Mouse (Mus musculus) midbrain, postnatal 0 days (tissue): ENCODE data around the gene Chst15. TPM values are rescaled to one million over a fixed set of nuclear protein-coding genes. Genes with fewer than 3 reads are reported as not detected.

Experiments used
- ATAC-seq: fragments of 200-750 bp; cut with Nextera tagmentation; 2 replicates; pipeline ENCODE4 v1.8.0; 2017; ENCODE audit warnings: moderate number of reproducible peaks, mild to moderate bottlenecking, moderate TSS enrichment, moderate library complexity; ENCODE audit not compliant: low FRiP score
- DNase-seq: peaks from one replicate; pipeline ENCODE4 v3.0.0-alpha.2; 2015; ENCODE audit warnings: low spot score
- H3K27ac ChIP-seq: fragments of 300-500 bp; sonication (generic); 2 replicates; pipeline ENCODE4 v1.5.1; 2014; ENCODE audit warnings: low read depth, mild to moderate bottlenecking, low read length, mixed read lengths
- H3K27me3 ChIP-seq: fragments of 300-500 bp; sonication (generic); 2 replicates; pipeline ENCODE4 v1.6.1; 2014; ENCODE audit warnings: low read length, control low read depth, mixed read lengths; ENCODE audit not compliant: insufficient read depth
- H3K36me3 ChIP-seq: fragments of 300-500 bp; sonication (generic); 2 replicates; pipeline ENCODE4 v1.6.1; 2014; ENCODE audit warnings: low read length, control low read depth, mixed read lengths; ENCODE audit not compliant: insufficient read depth
- H3K4me1 ChIP-seq: fragments of 300-500 bp; sonication (generic); 2 replicates; pipeline ENCODE4 v1.6.1; 2014; ENCODE audit warnings: mild to moderate bottlenecking, control low read depth, antibody characterized with exemption, low read length, mixed read lengths; ENCODE audit not compliant: insufficient read depth
- H3K4me2 ChIP-seq: fragments of 300-500 bp; sonication (generic); 2 replicates; pipeline ENCODE4 v1.6.1; 2014; ENCODE audit warnings: low read depth, mild to moderate bottlenecking, low read length, mixed read lengths; ENCODE audit not compliant: poor library complexity, severe bottlenecking
- H3K4me3 ChIP-seq: fragments of 300-500 bp; sonication (generic); 2 replicates; pipeline ENCODE4 v1.5.1; 2014; ENCODE audit warnings: low read depth, mild to moderate bottlenecking, low read length, moderate library complexity
- H3K9ac ChIP-seq: fragments of 300-500 bp; sonication (generic); replicated peaks from 2 replicates; pipeline ENCODE4 v1.6.1; 2014; ENCODE audit warnings: mild to moderate bottlenecking, low read length, moderate library complexity, mixed read lengths; ENCODE audit not compliant: poor library complexity, severe bottlenecking
- H3K9me3 ChIP-seq: fragments of 300-500 bp; sonication (generic); 2 replicates; pipeline ENCODE4 v1.6.1; 2016; ENCODE audit warnings: low read length, control low read depth
- CTCF ChIP-seq: IDR thresholded peaks from 2 replicates; pipeline ENCODE4 v1.5.1; 2016; ENCODE audit warnings: antibody characterized with exemption, mild to moderate bottlenecking
- WGBS: fragments of 180-500 bp; shearing (Covaris S2); extraction: QIAGEN DNeasy Blood & Tissue Kit; methylation state at CpG from one replicate; pipeline ENCODE4 v1.1.7; 2014; 5-methylcytosine and 5-hydroxymethylcytosine counted together
- polyA plus RNA-seq: library from polyadenylated mRNA; unstranded; fragments of >200 nt; fragmentation: Nextera tagmentation; extraction: Ambion mirVana; gene quantifications from 2 replicates; pipeline ENCODE4 v1.2.1, GENCODE M21; 2015
- total RNA-seq: library from RNA; depleted of rRNA; stranded (reverse); fragments of >200 nt; gene quantifications from 2 replicates; pipeline ENCODE4 v1.2.3, GENCODE M21; 2014

Gene Chst15
- total and polyA plus RNA-seq, 2 experiments from 2014 or later = 8.4 to 21.9 TPM

DNA sequence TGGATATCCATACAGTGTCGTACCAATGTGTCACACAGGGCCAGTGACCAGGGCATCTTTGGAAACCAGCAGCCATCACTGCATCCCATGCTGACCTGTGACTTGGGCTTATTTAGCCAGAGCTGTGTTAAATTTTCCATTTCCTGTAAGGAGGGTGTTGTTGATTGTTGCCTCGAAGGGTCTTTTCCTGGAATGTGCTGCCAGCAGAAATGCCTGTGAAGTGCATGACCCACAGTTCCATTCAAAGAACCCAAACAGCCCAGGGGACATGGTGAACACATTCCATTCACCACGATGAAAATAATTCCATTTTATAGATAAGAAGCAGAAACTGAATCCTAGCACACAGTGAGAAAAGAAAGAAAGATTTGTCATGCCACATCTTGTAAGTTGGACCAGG is 41.2 kb upstream of the Chst15 start:
- no peak for TF ChIP-seq CTCF
- 65% methylated on average over 3 of the region's 3 CpGs for WGBS
- H3K9me3 ChIP-seq = no peaks in the 10 kb centered on the region

DNA sequence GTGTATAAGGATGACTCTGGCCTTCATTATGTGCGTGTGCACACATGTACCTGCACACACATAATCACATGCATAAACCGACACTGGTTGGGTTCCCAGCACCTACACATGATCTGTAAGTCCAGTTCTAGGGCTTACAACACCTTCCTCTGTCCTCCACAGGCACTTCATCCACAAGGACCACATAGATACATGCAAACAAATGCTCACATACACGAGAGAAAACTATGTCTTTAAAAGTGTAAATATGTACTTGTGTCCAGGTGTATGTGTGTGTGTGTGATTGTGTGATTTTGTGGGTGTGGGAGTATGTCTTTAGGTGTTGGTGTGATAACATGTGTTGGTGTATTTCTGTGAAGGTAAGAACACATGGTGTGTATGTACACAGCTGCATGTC is 40.8 kb upstream of the Chst15 start:
- Histone ChIP-seq H3K4me3 (no peak overlapping the region), H3K27ac (no peak overlapping the region), H3K9me3 (no peaks in the 10 kb centered on the region), H3K4me1 (no peaks in the 10 kb centered on the region), H3K27me3 (no peaks in the 10 kb centered on the region), H3K36me3 (no peaks in the 10 kb centered on the region), H3K9ac (no peak overlapping the region), H3K4me2 (no peak overlapping the region)
- WGBS = 92% methylated on average over 3 of the region's 3 CpGs
- TF ChIP-seq CTCF = no peak
- ATAC-seq (no peak), DNase-seq (no peak)

More for the DNA sequence above, 41.2 kb upstream of the Chst15 start:
- no peak overlapping the region for H3K4me3 ChIP-seq
- no peak overlapping the region for H3K9ac ChIP-seq
- no peaks in the 10 kb centered on the region for H3K36me3 ChIP-seq
- H3K27ac ChIP-seq = no peak overlapping the region
- DNase-seq (no peak), ATAC-seq (no peak)
- H3K27me3 ChIP-seq = no peaks in the 10 kb centered on the region
- no peak overlapping the region for H3K4me2 ChIP-seq
- H3K4me1 ChIP-seq = no peaks in the 10 kb centered on the region

DNA sequence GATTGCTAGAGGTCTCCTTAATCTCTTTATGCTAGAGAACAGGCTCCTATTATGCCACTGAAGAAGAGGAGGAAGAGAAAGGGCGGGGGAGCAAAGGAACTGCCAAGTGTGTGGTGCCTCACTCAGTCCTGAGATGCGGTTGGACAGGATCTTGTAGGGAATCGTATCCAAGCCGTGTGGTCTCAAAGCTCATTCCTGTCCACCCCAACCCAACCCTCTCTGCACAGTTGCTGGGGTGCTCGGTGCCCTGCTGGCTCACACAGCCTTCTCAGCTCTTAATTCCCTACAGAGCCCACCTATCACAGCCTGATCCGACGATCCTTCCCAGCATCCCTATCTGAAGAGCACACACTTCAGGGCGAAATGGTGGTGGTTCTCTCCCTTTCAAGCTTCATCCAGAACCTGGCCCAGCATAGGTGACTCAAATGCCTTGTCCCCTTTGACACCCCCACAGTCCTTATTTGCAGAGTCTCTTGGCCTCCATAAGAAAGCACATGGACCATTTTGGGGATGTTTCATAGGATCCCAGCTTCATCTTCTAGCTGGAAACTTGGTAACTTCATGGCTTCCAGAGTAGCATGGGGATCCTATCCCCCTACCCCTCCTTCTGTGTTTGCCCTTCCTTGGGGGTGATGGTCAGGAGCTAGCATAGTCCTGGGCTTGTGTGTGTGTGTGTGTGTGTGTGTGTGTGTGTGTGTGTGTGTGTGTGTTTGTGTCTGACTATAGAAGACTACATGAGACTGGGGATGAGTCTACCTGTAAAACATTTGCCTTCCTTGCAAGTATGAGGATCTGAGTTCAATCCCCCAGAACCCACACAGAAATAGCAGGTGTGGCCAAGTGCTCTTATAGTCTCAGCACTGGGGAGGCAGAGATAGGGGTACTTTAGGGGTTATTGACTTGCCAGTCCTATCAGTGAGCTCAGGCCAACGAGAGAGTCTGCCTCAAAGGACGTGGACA is 40.1 kb upstream of the Chst15 start:
- Histone ChIP-seq H3K4me3 (no peak overlapping the region), H3K36me3 (no peaks in the 10 kb centered on the region), H3K27ac (no peak overlapping the region), H3K9me3 (no peaks in the 10 kb centered on the region), H3K27me3 (no peaks in the 10 kb centered on the region), H3K9ac (no peak overlapping the region), H3K4me2 (no peak overlapping the region), H3K4me1 (no peaks in the 10 kb centered on the region)
- WGBS = 36% methylated on average over 10 of the region's 10 CpGs
- DNase-seq (no peak), ATAC-seq (no peak)
- no peak for TF ChIP-seq CTCF

DNA sequence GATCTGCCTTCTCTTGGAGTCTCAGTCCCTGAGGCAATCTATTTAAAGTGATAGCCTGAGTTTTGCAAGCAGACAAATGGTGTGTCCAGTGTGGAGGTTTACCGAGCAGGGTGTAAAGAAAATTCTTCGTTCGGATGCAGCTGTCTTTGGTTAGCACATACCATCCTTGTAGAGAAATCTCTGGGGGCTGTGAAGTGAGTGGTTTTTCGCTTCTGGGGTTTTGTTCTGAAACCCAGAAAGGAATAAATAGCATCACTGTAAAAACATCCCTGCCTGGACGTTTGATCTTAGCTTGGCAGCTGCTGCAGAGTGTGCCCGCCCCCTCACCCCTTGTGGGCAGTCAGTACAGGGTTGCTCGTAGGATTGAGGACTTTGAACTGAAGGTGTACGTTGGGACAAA is 39.2 kb upstream of the Chst15 start:
- DNase-seq (no peak), ATAC-seq (no peak)
- Histone ChIP-seq H3K4me1 (no peaks in the 10 kb centered on the region), H3K9ac (no peak overlapping the region), H3K4me3 (no peak overlapping the region), H3K36me3 (no peaks in the 10 kb centered on the region), H3K9me3 (no peaks in the 10 kb centered on the region), H3K27me3 (no peaks in the 10 kb centered on the region), H3K27ac (no peak overlapping the region), H3K4me2 (no peak overlapping the region)
- 19% methylated on average over 8 of the region's 8 CpGs for WGBS
- TF ChIP-seq CTCF = no peak

DNA sequence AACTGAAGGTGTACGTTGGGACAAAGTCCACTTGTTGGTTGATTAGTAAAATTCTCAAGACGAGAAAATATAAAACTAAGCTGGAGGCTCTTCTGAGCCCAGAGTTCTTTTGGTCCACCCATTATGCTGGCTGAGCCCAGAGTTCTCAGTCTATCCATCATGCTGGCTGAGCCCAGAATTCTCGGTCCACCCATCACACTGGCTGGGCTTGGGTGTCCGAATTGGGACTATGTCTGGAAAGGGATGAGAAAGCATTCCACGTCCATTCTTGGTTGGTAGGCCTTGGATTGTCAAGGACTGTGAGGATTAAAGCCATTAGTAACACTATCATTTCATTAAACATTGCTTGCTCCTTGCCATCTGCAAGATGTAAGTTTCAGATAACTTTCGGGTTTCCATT is 38.7 kb upstream of the Chst15 start:
- ATAC-seq = no peak
- TF ChIP-seq CTCF = no peak
- WGBS = 70% methylated on average over 6 of the region's 6 CpGs
- no peak overlapping the region for H3K9ac ChIP-seq
- no peaks in the 10 kb centered on the region for H3K27me3 ChIP-seq
- H3K4me3 ChIP-seq = no peak overlapping the region
- H3K4me2 ChIP-seq = no peak overlapping the region
- no peak for DNase-seq
- no peak overlapping the region for H3K27ac ChIP-seq
- H3K9me3 ChIP-seq = no peaks in the 10 kb centered on the region
- H3K4me1 ChIP-seq = no peaks in the 10 kb centered on the region
- no peaks in the 10 kb centered on the region for H3K36me3 ChIP-seq

DNA sequence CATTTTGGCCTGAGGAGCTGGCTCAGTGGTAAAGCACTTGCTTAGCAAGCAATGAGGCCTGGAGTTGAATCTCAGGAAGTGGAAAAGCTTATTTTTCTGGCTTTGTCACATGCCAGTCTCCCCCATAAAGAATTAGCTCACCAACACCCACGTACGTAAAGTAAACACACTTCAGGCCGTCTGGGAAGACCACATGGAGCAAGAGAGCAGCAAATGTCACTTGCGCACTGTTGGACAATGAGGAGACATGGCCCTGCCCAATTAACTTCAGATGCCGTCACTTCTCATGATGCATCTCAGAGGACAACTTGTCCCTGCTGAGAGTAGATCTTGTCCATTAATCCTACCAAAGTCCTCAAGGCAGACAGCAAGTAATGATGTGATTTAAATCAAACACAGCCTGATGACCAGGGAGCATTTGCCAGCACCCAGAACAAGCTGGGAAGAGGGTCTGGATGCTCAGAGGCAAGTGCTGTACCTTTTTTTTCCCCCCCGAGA is 32.1 kb upstream of the Chst15 start:
- Histone ChIP-seq H3K4me2 (no peak overlapping the region), H3K27me3 (no peaks in the 10 kb centered on the region), H3K4me1 (no peaks in the 10 kb centered on the region), H3K9me3 (no peaks in the 10 kb centered on the region), H3K4me3 (no peak overlapping the region), H3K9ac (no peak overlapping the region), H3K27ac (no peak overlapping the region), H3K36me3 (no peaks in the 10 kb centered on the region)
- 84% methylated on average over 6 of the region's 6 CpGs for WGBS
- TF ChIP-seq CTCF = no peak
- ATAC-seq = no peak
- no peak for DNase-seq
